Mouse (Mus musculus) heart, adult 2 months (tissue): ENCODE data around the gene Ntrk2.

Experiments used
- CTCF ChIP-seq: fragments of 200-600 bp; IDR thresholded peaks from 2 replicates; pipeline ENCODE4 v1.8.1; 2022; ENCODE audit warnings: antibody characterized with exemption, mild to moderate bottlenecking, moderate library complexity
- EP300 ChIP-seq: fragments of 200-500 bp; IDR thresholded peaks from 2 replicates; pipeline ENCODE4 v1.6.1; 2011; ENCODE audit warnings: low read depth, low read length, control low read depth; ENCODE audit not compliant: insufficient read depth
- POLR2A ChIP-seq: fragments of 200-500 bp; IDR thresholded peaks from 2 replicates; pipeline ENCODE4 v1.6.1; 2011; ENCODE audit warnings: mild to moderate bottlenecking, low read depth, low read length, control low read depth; ENCODE audit not compliant: insufficient read depth

DNA sequence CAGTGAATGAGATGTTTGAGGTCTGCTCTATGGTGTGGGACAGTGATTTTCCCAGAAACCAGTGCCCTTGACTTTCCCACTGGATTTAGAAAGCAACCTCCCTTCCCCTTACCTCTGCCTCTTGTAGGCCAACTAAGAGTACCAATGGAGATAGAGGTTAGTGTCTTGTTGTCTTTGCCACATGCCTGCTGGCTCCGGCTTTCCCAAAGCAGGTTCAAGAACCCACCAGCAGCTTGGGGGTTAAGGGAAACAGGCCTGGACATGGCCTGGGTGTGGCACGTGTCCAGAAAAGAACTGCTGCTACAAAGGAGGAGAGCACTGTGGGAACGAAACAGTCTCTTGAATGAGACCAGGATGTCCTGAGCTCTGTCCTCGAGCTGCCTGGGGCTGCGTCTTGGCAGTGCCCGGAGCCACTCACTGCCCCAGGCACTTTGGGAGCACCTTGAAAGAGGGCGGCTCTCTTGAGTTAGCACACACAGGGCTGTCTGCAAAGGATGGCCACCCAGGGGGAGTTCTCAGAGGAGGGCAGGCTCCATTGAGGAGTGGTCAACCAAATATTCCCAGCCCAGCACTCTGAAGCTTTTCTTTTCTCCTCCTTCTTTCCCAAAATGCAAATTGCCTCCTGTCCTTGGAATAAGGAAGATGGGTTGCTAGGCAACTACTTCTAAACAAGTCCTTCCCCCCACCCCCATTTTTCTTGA is 273.5 kb downstream of the Ntrk2 start:
- TF ChIP-seq POLR2A, result no peak
- TF ChIP-seq EP300, result no peak
- TF ChIP-seq CTCF, result no peak
